Mouse (Mus musculus) intestine, postnatal 0 days (tissue): ENCODE data around the gene Dbn1. TPM values are rescaled to one million over a fixed set of nuclear protein-coding genes. Genes with fewer than 3 reads are reported as not detected.

Experiments used
- ATAC-seq: fragments of 200-750 bp; cut with Nextera tagmentation; 2 replicates; pipeline ENCODE4 v1.8.0; 2017; ENCODE audit warnings: mild to moderate bottlenecking, moderate TSS enrichment, moderate library complexity
- H3K27ac ChIP-seq: fragments of 300-500 bp; sonication (generic); 2 replicates; pipeline ENCODE4 v1.5.1; 2014; ENCODE audit warnings: mild to moderate bottlenecking, low read depth, low read length, moderate library complexity
- H3K27me3 ChIP-seq: fragments of 300-500 bp; sonication (generic); replicated peaks from 2 replicates; pipeline ENCODE4 v1.6.1; 2014; ENCODE audit warnings: low read length, mixed read lengths; ENCODE audit not compliant: control insufficient read depth, insufficient read depth
- H3K36me3 ChIP-seq: fragments of 300-500 bp; sonication (generic); 2 replicates; pipeline ENCODE4 v1.6.1; 2014; ENCODE audit warnings: mild to moderate bottlenecking, moderate library complexity; ENCODE audit not compliant: control insufficient read depth, insufficient read depth
- H3K4me1 ChIP-seq: fragments of 300-500 bp; sonication (generic); replicated peaks from 2 replicates; pipeline ENCODE4 v1.6.1; 2014; ENCODE audit warnings: antibody characterized with exemption, low read length, mixed read lengths; ENCODE audit not compliant: control insufficient read depth, insufficient read depth
- H3K4me2 ChIP-seq: fragments of 300-500 bp; sonication (generic); replicated peaks from 2 replicates; pipeline ENCODE4 v1.6.1; 2014; ENCODE audit warnings: low read depth, mild to moderate bottlenecking, moderate library complexity
- H3K4me3 ChIP-seq: fragments of 300-500 bp; sonication (generic); 2 replicates; pipeline ENCODE4 v1.5.1; 2014; ENCODE audit warnings: low read depth, low read length
- H3K9ac ChIP-seq: fragments of 300-500 bp; sonication (generic); 2 replicates; pipeline ENCODE4 v1.6.1; 2014; ENCODE audit warnings: mild to moderate bottlenecking, low read depth, low read length
- H3K9me3 ChIP-seq: fragments of 300-500 bp; sonication (generic); 2 replicates; pipeline ENCODE4 v1.6.1; 2016; ENCODE audit warnings: mixed run types; ENCODE audit not compliant: control insufficient read depth
- CTCF ChIP-seq: sonication (generic); IDR thresholded peaks from 2 replicates; pipeline ENCODE4 v1.5.1; 2016; ENCODE audit warnings: low read depth, mild to moderate bottlenecking, control low read depth, antibody characterized with exemption, moderate library complexity
- WGBS: fragments of 180-500 bp; shearing (Covaris S2); extraction: QIAGEN DNeasy Blood & Tissue Kit; methylation state at CpG from one replicate; pipeline ENCODE4 v1.1.7; 2014; 5-methylcytosine and 5-hydroxymethylcytosine counted together
- polyA plus RNA-seq: library from polyadenylated mRNA; unstranded; fragments of >200 nt; fragmentation: Nextera tagmentation; extraction: Ambion mirVana; gene quantifications from 2 replicates; pipeline ENCODE4 v1.2.1, GENCODE M21; 2015

Gene Dbn1
- polyA plus RNA-seq, 1 experiment from 2014 or later, result 31.3 TPM

GRCm38 (mm10) chr13:55504390-55504789 is 16.5 kb upstream of the Dbn1 start:
- Histone ChIP-seq H3K27ac (no peak overlapping the region), H3K4me3 (no peak overlapping the region), H3K9me3 (no peaks in the 10 kb centered on the region), H3K4me1 (no peaks in the 10 kb centered on the region), H3K36me3 (peaks cover 89% of the 10 kb centered on the region), H3K9ac (no peak overlapping the region), H3K4me2 (no peak overlapping the region), H3K27me3 (no peaks in the 10 kb centered on the region)
- no peak for TF ChIP-seq CTCF
- no peak for ATAC-seq
- 88% methylated on average over 5 of the region's 5 CpGs for WGBS

- Histone ChIP-seq H3K9ac (no peak overlapping the region), H3K4me1 (no peaks in the 10 kb centered on the region), H3K9me3 (no peaks in the 10 kb centered on the region), H3K4me2 (no peak overlapping the region), H3K27me3 (no peaks in the 10 kb centered on the region), H3K36me3 (peaks cover 80% of the 10 kb centered on the region), H3K27ac (no peak overlapping the region), H3K4me3 (no peak overlapping the region)
- 88% methylated on average over 8 of the region's 8 CpGs for WGBS
- TF ChIP-seq CTCF, result no peak
- ATAC-seq, result no peak
Measured at GRCm38 (mm10) chr13:55502405-55502804, 14.5 kb upstream of the Dbn1 start.

- WGBS, result 62% methylated on average over 10 of the region's 10 CpGs
- no peak for ATAC-seq
- H3K27ac ChIP-seq, result no peak overlapping the region
- H3K4me1 ChIP-seq, result no peaks in the 10 kb centered on the region
- TF ChIP-seq CTCF, result no peak
- H3K36me3 ChIP-seq, result peaks cover 62% of the 10 kb centered on the region
- H3K4me2 ChIP-seq, result no peak overlapping the region
- H3K9ac ChIP-seq, result no peak overlapping the region
- no peaks in the 10 kb centered on the region for H3K27me3 ChIP-seq
- no peak overlapping the region for H3K4me3 ChIP-seq
- no peaks in the 10 kb centered on the region for H3K9me3 ChIP-seq
Measured at GRCm38 (mm10) chr13:55500575-55500974, 12.7 kb upstream of the Dbn1 start.

- Histone ChIP-seq H3K27ac (no peak overlapping the region), H3K4me3 (no peak overlapping the region), H3K4me1 (no peaks in the 10 kb centered on the region), H3K27me3 (no peaks in the 10 kb centered on the region), H3K9ac (no peak overlapping the region), H3K9me3 (no peaks in the 10 kb centered on the region), H3K4me2 (no peak overlapping the region), H3K36me3 (peaks cover 47% of the 10 kb centered on the region)
- 59% methylated on average over 11 of the region's 11 CpGs for WGBS
- no peak for ATAC-seq
- TF ChIP-seq CTCF, result no peak
Measured at GRCm38 (mm10) chr13:55498906-55499305, 11.0 kb upstream of the Dbn1 start.

- no peak for TF ChIP-seq CTCF
- no peak overlapping the region for H3K4me2 ChIP-seq
- H3K36me3 ChIP-seq, result peaks cover 30% of the 10 kb centered on the region
- WGBS, result 77% methylated on average over 6 of the region's 6 CpGs
- ATAC-seq, result no peak
- no peak overlapping the region for H3K27ac ChIP-seq
- no peak overlapping the region for H3K9ac ChIP-seq
- no peaks in the 10 kb centered on the region for H3K9me3 ChIP-seq
- no peaks in the 10 kb centered on the region for H3K4me1 ChIP-seq
- H3K4me3 ChIP-seq, result no peak overlapping the region
- no peaks in the 10 kb centered on the region for H3K27me3 ChIP-seq
Measured at GRCm38 (mm10) chr13:55496661-55497060, 8.8 kb upstream of the Dbn1 start.

- no peak for TF ChIP-seq CTCF
- Histone ChIP-seq H3K27me3 (0 out of 2 replicates have a peak, but pooled peaks cover 4% of the 10 kb centered on the region), H3K4me1 (no peaks in the 10 kb centered on the region), H3K9me3 (no peaks in the 10 kb centered on the region), H3K36me3 (peaks cover 23% of the 10 kb centered on the region), H3K9ac (no peak overlapping the region), H3K4me3 (no peak overlapping the region), H3K4me2 (no peak overlapping the region), H3K27ac (no peak overlapping the region)
- 65% methylated on average over 4 of the region's 4 CpGs for whole genome bisulfite sequencing
- ATAC-seq, result no peak
Measured at GRCm38 (mm10) chr13:55495702-55496101, 7.8 kb upstream of the Dbn1 start.
